Mouse (Mus musculus): ENCODE measurements around the gene Hmgcs1. TPM values are rescaled to one million over a fixed set of nuclear protein-coding genes. Genes with fewer than 3 reads are reported as not detected.
A peak's percentile ranks its signal among the peaks of the same experiment; 100 is the strongest.

Hmgcs1 gene
- polyA plus RNA-seq, 1 experiment, result 14.8 TPM

GRCm38 (mm10) chr13:119707906-119708305, 17.7 kb downstream of the Hmgcs1 start:
- 85% methylated on average over 6 of the region's 6 CpGs for WGBS

DNA sequence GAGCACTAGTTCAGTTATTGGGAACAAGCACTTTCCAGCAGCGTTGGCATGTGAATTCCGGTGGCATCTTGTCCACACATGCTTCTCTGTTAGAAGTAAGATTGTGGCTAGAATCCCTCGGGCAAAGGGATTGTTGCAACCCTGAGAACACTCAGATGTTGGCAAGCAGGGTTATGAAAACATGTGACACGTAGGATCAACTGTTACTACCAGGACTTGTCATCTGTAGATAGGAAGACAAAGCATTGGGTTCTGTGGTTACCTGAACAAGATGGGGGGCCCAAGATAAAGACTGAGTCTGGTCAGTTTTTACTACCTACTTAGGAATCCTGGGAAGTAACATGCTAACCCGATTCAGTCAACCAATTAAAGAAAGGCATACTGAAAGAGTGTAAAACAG, 18.8 kb downstream of the Hmgcs1 start:
- Histone ChIP-seq H3K4me1 (ENCODE audit: control insufficient read depth, insufficient read depth, low read length) (peaks cover 2% of the 10 kb centered on the region), H3K27ac (ENCODE audit: control insufficient read depth, insufficient read depth, low read depth, low read length, poor library complexity) (no peak overlapping the region), H3K4me3 (replicated peaks; ENCODE audit: control insufficient read depth, low read depth, low read length) (no peak overlapping the region)
- 38% methylated on average over 5 of the region's 5 CpGs for WGBS
- no peak for TF ChIP-seq CTCF (IDR thresholded peaks at IDR 0.05; ENCODE audit: control insufficient read depth, insufficient read depth, low read length)
- no peak for TF ChIP-seq POLR2A (IDR thresholded peaks at IDR 0.05; ENCODE audit: borderline replicate concordance, control insufficient read depth, low read depth, low read length)

More at GRCm38 (mm10) chr13:119707906-119708305, 17.7 kb downstream of the Hmgcs1 start:
- TF ChIP-seq CTCF (IDR thresholded peaks at IDR 0.05; ENCODE audit: control insufficient read depth, insufficient read depth, low read length) (no peak), POLR2A (IDR thresholded peaks at IDR 0.05; ENCODE audit: borderline replicate concordance, control insufficient read depth, low read depth, low read length) (no peak)
- Histone ChIP-seq H3K4me3 (replicated peaks; ENCODE audit: control insufficient read depth, low read depth, low read length) (no peak overlapping the region), H3K4me1 (ENCODE audit: control insufficient read depth, insufficient read depth, low read length) (peaks cover 2% of the 10 kb centered on the region), H3K27ac (ENCODE audit: control insufficient read depth, insufficient read depth, low read depth, low read length, poor library complexity) (no peak overlapping the region)

GRCm38 (mm10) chr13:119709388-119710267, 19.4 kb downstream of the Hmgcs1 start:
- H3K27ac ChIP-seq (ENCODE audit: control insufficient read depth, insufficient read depth, low read depth, low read length, poor library complexity), result no peak overlapping the region
- WGBS, result 75% methylated on average over 8 of the region's 8 CpGs
- H3K4me3 ChIP-seq (replicated peaks; ENCODE audit: control insufficient read depth, low read depth, low read length), result no peak overlapping the region
- H3K4me1 ChIP-seq (ENCODE audit: control insufficient read depth, insufficient read depth, low read length), result peaks cover 2% of the 10 kb centered on the region
- TF ChIP-seq CTCF (IDR thresholded peaks at IDR 0.05; ENCODE audit: control insufficient read depth, insufficient read depth, low read length) (no peak), POLR2A (IDR thresholded peaks at IDR 0.05; ENCODE audit: borderline replicate concordance, control insufficient read depth, low read depth, low read length) (no peak)

- WGBS, result 86% methylated on average over 10 of the region's 10 CpGs
- no peak for TF ChIP-seq POLR2A (IDR thresholded peaks at IDR 0.05; ENCODE audit: borderline replicate concordance, control insufficient read depth, low read depth, low read length)
- no peak for TF ChIP-seq CTCF (IDR thresholded peaks at IDR 0.05; ENCODE audit: control insufficient read depth, insufficient read depth, low read length)
- Histone ChIP-seq H3K27ac (ENCODE audit: control insufficient read depth, insufficient read depth, low read depth, low read length, poor library complexity) (no peak overlapping the region), H3K4me1 (ENCODE audit: control insufficient read depth, insufficient read depth, low read length) (peaks cover 2% of the 10 kb centered on the region), H3K4me3 (replicated peaks; ENCODE audit: control insufficient read depth, low read depth, low read length) (no peak overlapping the region)
Measured at GRCm38 (mm10) chr13:119710268-119710610, 20.1 kb downstream of the Hmgcs1 start.

DNA sequence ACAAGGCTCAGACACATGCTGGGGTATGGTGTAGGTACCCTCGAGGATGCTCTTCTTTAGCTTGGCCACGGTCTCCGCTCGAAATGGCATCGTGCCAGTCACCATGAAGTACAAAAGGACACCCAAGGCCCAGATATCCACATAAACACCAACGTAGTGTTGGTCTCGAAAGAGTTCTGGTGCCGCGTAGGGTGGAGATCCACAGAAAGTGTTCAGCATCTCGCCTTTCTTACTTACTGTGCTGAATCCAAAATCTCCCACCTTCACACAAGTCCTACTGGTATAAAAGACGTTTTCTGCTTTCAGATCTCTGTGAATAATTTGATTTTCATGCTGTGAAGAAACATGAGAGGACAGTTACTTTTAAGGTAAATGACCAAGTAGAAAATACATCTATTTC, 22.3 kb downstream of the Hmgcs1 start:
- TF ChIP-seq CTCF (IDR thresholded peaks at IDR 0.05; ENCODE audit: control insufficient read depth, insufficient read depth, low read length) (no peak), POLR2A (IDR thresholded peaks at IDR 0.05; ENCODE audit: borderline replicate concordance, control insufficient read depth, low read depth, low read length) (no peak)
- Histone ChIP-seq H3K4me1 (ENCODE audit: control insufficient read depth, insufficient read depth, low read length) (peaks cover 2% of the 10 kb centered on the region), H3K27ac (ENCODE audit: control insufficient read depth, insufficient read depth, low read depth, low read length, poor library complexity) (no peak overlapping the region), H3K4me3 (replicated peaks; ENCODE audit: control insufficient read depth, low read depth, low read length) (no peak overlapping the region)
- 88% methylated on average over 11 of the region's 11 CpGs for WGBS

- Histone ChIP-seq H3K4me1 (ENCODE audit: control insufficient read depth, insufficient read depth, low read length) (peaks cover 2% of the 10 kb centered on the region), H3K27ac (ENCODE audit: control insufficient read depth, insufficient read depth, low read depth, low read length, poor library complexity) (peak overlapping the region; percentile 65), H3K4me3 (replicated peaks; ENCODE audit: control insufficient read depth, low read depth, low read length) (no peak overlapping the region)
- TF ChIP-seq POLR2A (IDR thresholded peaks at IDR 0.05; ENCODE audit: borderline replicate concordance, control insufficient read depth, low read depth, low read length) (no peak), CTCF (IDR thresholded peaks at IDR 0.05; ENCODE audit: control insufficient read depth, insufficient read depth, low read length) (no peak)
- WGBS, result 29% methylated on average over 8 of the region's 8 CpGs
Measured at GRCm38 (mm10) chr13:119713107-119713787, 23.1 kb downstream of the Hmgcs1 start.

DNA sequence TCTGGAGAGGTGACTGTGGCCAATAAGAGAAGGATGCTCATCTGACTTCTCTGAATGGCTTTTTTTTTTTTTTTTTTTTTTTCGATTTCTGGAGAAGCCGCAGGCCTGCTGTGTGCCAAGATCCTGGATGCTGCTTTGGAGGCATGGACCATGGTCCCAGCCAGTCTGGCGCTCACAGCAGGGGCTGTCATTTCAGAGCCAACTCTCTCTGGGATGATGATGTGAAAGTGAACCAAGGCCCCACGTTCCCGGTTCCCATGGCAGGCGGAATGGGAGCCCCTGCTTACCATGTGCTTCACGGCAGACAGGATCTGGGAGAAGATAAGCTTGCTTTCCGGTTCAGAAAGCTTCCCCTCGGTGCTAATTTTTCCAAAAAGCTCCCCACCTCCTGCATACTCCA, 23.6 kb downstream of the Hmgcs1 start:
- WGBS, result 78% methylated on average over 9 of the region's 9 CpGs
- no peak overlapping the region for H3K4me3 ChIP-seq (replicated peaks; ENCODE audit: control insufficient read depth, low read depth, low read length)
- peak overlapping the region; percentile 65; the same call in 1 of the 2 replicates for H3K27ac ChIP-seq (ENCODE audit: control insufficient read depth, insufficient read depth, low read depth, low read length, poor library complexity)
- TF ChIP-seq CTCF (IDR thresholded peaks at IDR 0.05; ENCODE audit: control insufficient read depth, insufficient read depth, low read length) (no peak), POLR2A (IDR thresholded peaks at IDR 0.05; ENCODE audit: borderline replicate concordance, control insufficient read depth, low read depth, low read length) (no peak; the same call in 1 of the 2 replicates)
- H3K4me1 ChIP-seq (ENCODE audit: control insufficient read depth, insufficient read depth, low read length), result peaks cover 2% of the 10 kb centered on the region

GRCm38 (mm10) chr13:119716105-119716504, 25.9 kb downstream of the Hmgcs1 start:
- no peak overlapping the region for H3K27ac ChIP-seq (ENCODE audit: control insufficient read depth, insufficient read depth, low read depth, low read length, poor library complexity)
- 78% methylated on average over 2 of the region's 2 CpGs for WGBS
- TF ChIP-seq POLR2A (IDR thresholded peaks at IDR 0.05; ENCODE audit: borderline replicate concordance, control insufficient read depth, low read depth, low read length), result no peak
- no peak for TF ChIP-seq CTCF (IDR thresholded peaks at IDR 0.05; ENCODE audit: control insufficient read depth, insufficient read depth, low read length)

More at GRCm38 (mm10) chr13:119716105-119716504, 25.9 kb downstream of the Hmgcs1 start:
- Histone ChIP-seq H3K4me3 (replicated peaks; ENCODE audit: control insufficient read depth, low read depth, low read length) (no peak overlapping the region), H3K4me1 (ENCODE audit: control insufficient read depth, insufficient read depth, low read length) (no peaks in the 10 kb centered on the region; the same call in 1 of the 2 replicates)

Measured in bone marrow, adult 2 months (tissue).